Mouse (Mus musculus) midbrain, embryonic 15.5 days (tissue): ENCODE measurements around the gene Ralgapa2. TPM values are rescaled to one million over a fixed set of nuclear protein-coding genes. Genes with fewer than 3 reads are reported as not detected.
"Not testable (repeated sequence)": the region's sequence is repeated elsewhere in the genome, so short reads cannot be mapped to it uniquely, and the experiment has no call there.

ENCODE experiments used
- ATAC-seq: fragments of 200-750 bp; cut with Nextera tagmentation; replicated peaks from 2 replicates; pipeline ENCODE4 v1.8.0; 2017; ENCODE audit warnings: moderate TSS enrichment
- H3K27ac ChIP-seq: fragments of 300-500 bp; sonication (generic); 2 replicates; pipeline ENCODE4 v1.5.1; 2015; ENCODE audit warnings: mild to moderate bottlenecking, inconsistent platforms
- H3K27me3 ChIP-seq: fragments of 300-500 bp; sonication (generic); replicated peaks from 2 replicates; pipeline ENCODE4 v1.6.1; 2015; ENCODE audit warnings: inconsistent platforms
- H3K36me3 ChIP-seq: fragments of 300-500 bp; sonication (generic); replicated peaks from 2 replicates; pipeline ENCODE4 v1.6.1; 2015; ENCODE audit warnings: inconsistent platforms
- H3K4me1 ChIP-seq: fragments of 300-500 bp; sonication (generic); 2 replicates; pipeline ENCODE4 v1.6.1; 2015; ENCODE audit warnings: inconsistent platforms
- H3K4me2 ChIP-seq: fragments of 300-500 bp; sonication (generic); 2 replicates; pipeline ENCODE4 v1.6.1; 2015; ENCODE audit warnings: inconsistent platforms, mild to moderate bottlenecking, moderate library complexity
- H3K4me3 ChIP-seq: fragments of 300-500 bp; sonication (generic); 2 replicates; pipeline ENCODE4 v1.5.1; 2015; ENCODE audit warnings: mild to moderate bottlenecking, inconsistent platforms
- H3K9ac ChIP-seq: fragments of 300-500 bp; sonication (generic); 2 replicates; pipeline ENCODE4 v1.6.1; 2015; ENCODE audit warnings: mild to moderate bottlenecking, inconsistent platforms
- H3K9me3 ChIP-seq: fragments of 300-500 bp; sonication (generic); 2 replicates; pipeline ENCODE4 v1.6.1; 2016; ENCODE audit warnings: inconsistent platforms
- whole genome bisulfite sequencing: fragments of 180-500 bp; shearing (Covaris S2); methylation state at CpG from one replicate; pipeline ENCODE4 v1.1.7; 2015; ENCODE audit warnings: mixed read lengths; 5-methylcytosine and 5-hydroxymethylcytosine counted together
- polyA plus RNA-seq: library from polyadenylated mRNA; unstranded; fragments of >200 nt; fragmentation: Nextera tagmentation; extraction: Ambion mirVana; gene quantifications from 2 replicates; pipeline ENCODE4 v1.2.1, GENCODE M21; 2015

Ralgapa2 gene
- polyA plus RNA-seq, 1 experiment from 2014 or later: 15.1 TPM

DNA sequence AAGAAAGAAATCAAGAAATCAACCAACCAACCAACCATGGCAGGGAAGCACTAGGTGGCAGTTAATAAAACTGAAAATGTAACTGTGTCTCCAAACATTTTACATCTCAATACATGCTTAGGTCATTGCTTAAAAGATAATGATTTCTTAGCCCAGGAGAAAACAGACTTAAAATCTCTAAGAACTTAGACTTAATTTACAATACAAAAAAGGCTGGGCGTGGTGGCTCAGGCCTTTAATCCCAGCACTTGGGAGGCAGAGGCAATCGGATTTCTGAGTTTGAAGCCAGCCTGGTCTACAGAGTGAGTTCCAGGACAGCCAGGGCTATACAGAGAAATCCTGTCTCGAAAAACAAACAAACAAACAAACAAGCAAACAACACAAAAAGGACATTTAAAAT lies 45.3 kb downstream of the Ralgapa2 start:
- H3K9ac ChIP-seq, H3K27me3 ChIP-seq, H3K4me2 ChIP-seq, H3K4me3 ChIP-seq, H3K9me3 ChIP-seq, H3K27ac ChIP-seq, H3K36me3 ChIP-seq, H3K4me1 ChIP-seq, ATAC-seq: not testable (repeated sequence)
- 74% methylated on average over 3 of the region's 3 CpGs for WGBS

DNA sequence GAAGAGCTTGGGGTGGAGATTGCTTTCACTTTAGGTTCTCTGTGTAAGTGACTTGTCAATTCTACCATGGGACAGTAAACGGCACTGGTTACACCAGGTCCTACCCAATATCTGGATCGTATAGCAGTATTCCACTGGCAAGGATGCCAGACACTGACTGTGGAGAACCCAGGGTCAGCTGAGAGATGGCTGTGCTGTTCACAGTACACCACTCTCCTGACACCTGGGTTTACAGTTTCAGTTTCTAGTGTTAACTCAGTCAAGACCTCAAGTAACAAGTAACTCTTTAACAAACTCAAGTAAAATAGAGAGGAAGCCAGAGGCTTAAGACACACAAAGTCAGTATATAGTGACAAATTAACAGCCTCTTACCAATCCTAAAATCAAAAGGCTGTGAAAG lies 54.6 kb downstream of the Ralgapa2 start:
- Histone ChIP-seq H3K9ac (no peak overlapping the region), H3K4me3 (no peak overlapping the region), H3K27me3 (no peaks in the 10 kb centered on the region), H3K9me3 (no peaks in the 10 kb centered on the region), H3K27ac (no peak overlapping the region), H3K36me3 (no peaks in the 10 kb centered on the region), H3K4me2 (no peak overlapping the region), H3K4me1 (no peaks in the 10 kb centered on the region)
- no peak for ATAC-seq
- WGBS: 93% methylated on average over 2 of the region's 2 CpGs

DNA sequence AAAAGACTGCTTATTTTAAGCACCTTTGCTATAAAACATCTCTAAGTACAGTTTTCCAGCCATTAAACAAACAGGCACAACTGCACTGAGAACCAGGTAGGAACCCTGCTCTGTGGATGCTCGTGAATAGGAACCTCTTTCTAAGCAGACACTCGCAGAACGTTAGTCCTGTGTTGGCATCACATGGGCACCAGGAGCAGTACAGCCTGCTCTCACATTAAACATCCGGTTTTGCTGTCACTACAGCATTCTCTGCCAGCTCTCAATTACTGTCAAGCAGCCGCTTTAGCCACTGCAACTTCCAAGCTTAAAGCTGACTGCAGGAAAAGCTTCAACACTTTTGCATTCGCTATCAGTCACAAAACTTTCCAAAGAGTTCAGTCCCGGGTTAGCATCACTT lies 55.5 kb downstream of the Ralgapa2 start:
- H3K4me2 ChIP-seq: no peak overlapping the region
- H3K4me1 ChIP-seq: no peaks in the 10 kb centered on the region
- H3K36me3 ChIP-seq: no peaks in the 10 kb centered on the region
- ATAC-seq: no peak
- no peak overlapping the region for H3K4me3 ChIP-seq
- no peaks in the 10 kb centered on the region for H3K9me3 ChIP-seq
- no peaks in the 10 kb centered on the region for H3K27me3 ChIP-seq
- no peak overlapping the region for H3K9ac ChIP-seq
- H3K27ac ChIP-seq: no peak overlapping the region
- WGBS: 88% methylated on average over 7 of the region's 7 CpGs

DNA sequence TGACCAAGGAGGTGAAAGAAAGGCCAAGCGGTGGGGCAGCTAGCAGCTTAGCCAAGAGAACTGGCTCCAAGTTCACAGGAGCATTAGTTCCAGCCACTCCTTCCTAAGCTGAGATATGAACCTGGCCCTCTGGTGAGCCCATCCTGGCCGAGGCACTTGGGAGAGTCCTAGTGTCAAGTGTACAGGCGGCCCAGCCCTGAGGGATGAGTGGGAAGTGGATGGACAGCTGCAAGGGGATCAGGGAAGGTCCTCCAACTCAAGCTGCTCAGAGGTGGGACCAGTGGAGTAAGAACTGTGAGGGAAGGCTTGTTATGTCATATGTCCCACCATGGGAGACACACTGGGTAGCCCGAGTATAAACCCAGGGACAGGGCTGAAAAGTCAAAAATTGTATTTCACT lies 56.1 kb downstream of the Ralgapa2 start:
- Histone ChIP-seq H3K4me3 (no peak overlapping the region), H3K36me3 (no peaks in the 10 kb centered on the region), H3K9me3 (no peaks in the 10 kb centered on the region), H3K4me1 (no peaks in the 10 kb centered on the region), H3K27ac (no peak overlapping the region), H3K9ac (no peak overlapping the region), H3K4me2 (no peak overlapping the region), H3K27me3 (no peaks in the 10 kb centered on the region)
- WGBS: 95% methylated on average over 4 of the region's 4 CpGs
- no peak for ATAC-seq

DNA sequence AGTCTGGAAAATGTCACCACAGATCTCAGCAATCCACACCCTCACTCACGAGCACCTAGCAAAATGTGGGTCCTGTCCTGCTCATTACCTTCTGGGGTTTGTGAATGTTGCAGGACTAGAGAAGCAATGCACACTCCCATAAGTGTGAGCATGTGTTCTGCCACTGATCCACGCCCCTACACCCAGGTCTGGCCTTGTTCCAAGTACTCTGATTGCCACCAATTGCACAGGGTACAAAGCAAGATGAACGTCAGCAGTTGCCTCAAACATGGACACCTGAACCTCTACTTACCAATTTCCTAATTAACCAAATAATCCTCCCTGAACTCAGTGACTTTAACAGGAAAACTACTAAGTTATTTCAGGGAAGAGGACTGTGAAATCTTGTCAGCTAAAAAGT lies 68.1 kb downstream of the Ralgapa2 start:
- WGBS: 88% methylated on average over 3 of the region's 3 CpGs

DNA sequence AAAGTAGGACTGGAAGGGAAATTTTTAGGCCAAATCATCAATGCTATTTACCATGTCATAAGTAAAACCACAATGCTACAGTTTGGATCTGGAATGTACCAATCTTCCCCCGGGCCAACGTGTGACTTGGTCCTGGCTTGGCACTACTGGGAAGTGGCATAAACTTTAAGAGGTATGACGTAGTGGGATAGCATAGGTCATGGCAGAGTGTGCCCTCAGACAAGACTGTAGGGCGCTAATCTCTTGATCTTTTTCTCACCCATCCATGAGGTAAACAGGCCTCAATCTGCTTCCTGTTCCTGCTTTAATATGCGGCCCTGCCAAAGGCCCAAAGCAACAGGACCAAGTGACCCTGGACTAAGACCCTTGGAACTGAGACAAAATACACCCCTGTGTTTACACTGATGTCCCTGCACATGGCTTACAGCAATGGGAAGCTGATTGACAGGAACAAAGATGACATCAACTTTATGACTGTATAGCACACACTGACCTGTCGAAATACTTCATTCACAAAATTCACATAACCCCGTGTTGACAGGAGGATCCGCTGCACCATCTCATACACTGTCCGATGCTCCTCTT lies 68.8 kb downstream of the Ralgapa2 start:
- ATAC-seq: no peak
- Histone ChIP-seq H3K9me3 (no peaks in the 10 kb centered on the region), H3K27ac (no peak overlapping the region), H3K4me1 (no peaks in the 10 kb centered on the region), H3K36me3 (no peaks in the 10 kb centered on the region), H3K9ac (no peak overlapping the region), H3K27me3 (no peaks in the 10 kb centered on the region), H3K4me2 (no peak overlapping the region), H3K4me3 (no peak overlapping the region)
- WGBS: 94% methylated on average over 9 of the region's 9 CpGs

More for the DNA sequence above, 68.1 kb downstream of the Ralgapa2 start:
- no peaks in the 10 kb centered on the region for H3K9me3 ChIP-seq
- no peaks in the 10 kb centered on the region for H3K27me3 ChIP-seq
- ATAC-seq: no peak
- H3K9ac ChIP-seq: no peak overlapping the region
- H3K36me3 ChIP-seq: no peaks in the 10 kb centered on the region
- H3K4me1 ChIP-seq: no peaks in the 10 kb centered on the region
- H3K4me2 ChIP-seq: no peak overlapping the region
- H3K27ac ChIP-seq: no peak overlapping the region
- H3K4me3 ChIP-seq: no peak overlapping the region

DNA sequence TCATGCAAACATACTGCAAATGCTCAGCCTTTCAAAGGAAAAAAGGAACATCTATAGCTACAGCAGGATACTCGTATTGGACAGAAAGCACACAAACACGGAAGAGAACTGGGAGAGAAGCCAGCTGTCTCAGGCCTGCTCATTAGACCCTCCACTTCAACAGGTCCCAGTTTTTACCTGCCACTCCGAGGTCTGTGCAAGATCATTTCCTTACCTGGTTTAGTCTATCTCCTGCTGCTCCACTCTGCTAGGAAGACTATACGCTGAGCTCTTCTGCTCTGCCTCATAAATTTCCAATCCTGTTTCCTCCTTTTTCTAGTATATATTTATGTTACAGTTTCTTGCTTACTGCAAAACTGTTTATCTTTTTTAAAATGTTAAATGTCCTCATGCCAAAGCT lies 70.4 kb downstream of the Ralgapa2 start:
- H3K4me1 ChIP-seq: no peaks in the 10 kb centered on the region
- no peak overlapping the region for H3K27ac ChIP-seq
- no peak overlapping the region for H3K9ac ChIP-seq
- 85% methylated on average over 4 of the region's 4 CpGs for WGBS
- H3K9me3 ChIP-seq: no peaks in the 10 kb centered on the region
- H3K36me3 ChIP-seq: no peaks in the 10 kb centered on the region
- H3K4me3 ChIP-seq: no peak overlapping the region
- H3K27me3 ChIP-seq: no peaks in the 10 kb centered on the region
- no peak for ATAC-seq
- no peak overlapping the region for H3K4me2 ChIP-seq

DNA sequence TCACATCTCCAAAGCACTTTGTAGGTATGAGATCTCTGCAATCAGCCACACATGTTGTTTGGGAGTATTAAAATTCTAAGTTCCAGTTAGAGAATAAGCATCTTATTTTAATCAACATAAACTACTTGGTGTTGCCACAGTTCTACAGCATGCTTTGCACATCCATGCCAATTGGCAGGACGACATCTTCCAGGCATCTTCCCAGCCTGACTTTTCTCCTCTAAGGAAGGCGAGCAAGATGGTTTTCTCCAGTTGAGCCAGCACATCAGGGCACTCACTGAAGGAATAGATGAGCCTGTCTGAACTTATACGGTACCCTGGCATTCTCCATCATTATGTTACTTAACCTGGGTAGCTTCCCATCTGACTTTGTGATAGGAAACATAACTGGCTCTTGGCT lies 83.4 kb downstream of the Ralgapa2 start:
- H3K4me2 ChIP-seq: no peak overlapping the region
- H3K36me3 ChIP-seq: no peaks in the 10 kb centered on the region; the same call in 1 of the 2 replicates
- no peak for ATAC-seq
- no peak overlapping the region for H3K9ac ChIP-seq
- no peak overlapping the region for H3K27ac ChIP-seq
- no peaks in the 10 kb centered on the region for H3K27me3 ChIP-seq
- no peak overlapping the region for H3K4me3 ChIP-seq
- 91% methylated on average over 3 of the region's 3 CpGs for WGBS
- H3K4me1 ChIP-seq: no peaks in the 10 kb centered on the region
- no peaks in the 10 kb centered on the region for H3K9me3 ChIP-seq

DNA sequence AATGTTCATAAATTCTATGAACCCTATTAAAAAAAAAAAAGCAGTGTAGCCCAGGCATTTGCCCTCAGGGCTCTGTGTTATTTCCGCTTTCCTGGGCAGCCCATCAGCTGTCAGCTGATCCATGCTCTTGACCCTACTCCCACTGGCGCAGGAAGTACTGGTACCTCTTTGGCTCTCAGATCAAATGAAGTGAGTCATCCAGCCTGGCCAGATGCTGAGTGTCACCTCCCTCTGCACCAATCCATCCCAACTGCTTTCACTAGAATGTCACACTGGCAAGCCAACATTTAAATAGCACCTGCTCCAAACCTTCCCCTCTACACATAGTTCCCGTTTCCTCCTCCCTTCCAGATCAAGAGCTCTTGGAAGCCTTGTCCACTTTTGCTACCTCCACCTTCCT lies 84.8 kb downstream of the Ralgapa2 start:
- Histone ChIP-seq H3K4me3 (no peak overlapping the region), H3K27ac (no peak overlapping the region), H3K36me3 (no peaks in the 10 kb centered on the region; the same call in 1 of the 2 replicates), H3K4me2 (no peak overlapping the region), H3K9ac (no peak overlapping the region), H3K4me1 (no peaks in the 10 kb centered on the region), H3K9me3 (no peaks in the 10 kb centered on the region), H3K27me3 (no peaks in the 10 kb centered on the region)
- no peak for ATAC-seq
- 91% methylated on average over 3 of the region's 3 CpGs for whole genome bisulfite sequencing

DNA sequence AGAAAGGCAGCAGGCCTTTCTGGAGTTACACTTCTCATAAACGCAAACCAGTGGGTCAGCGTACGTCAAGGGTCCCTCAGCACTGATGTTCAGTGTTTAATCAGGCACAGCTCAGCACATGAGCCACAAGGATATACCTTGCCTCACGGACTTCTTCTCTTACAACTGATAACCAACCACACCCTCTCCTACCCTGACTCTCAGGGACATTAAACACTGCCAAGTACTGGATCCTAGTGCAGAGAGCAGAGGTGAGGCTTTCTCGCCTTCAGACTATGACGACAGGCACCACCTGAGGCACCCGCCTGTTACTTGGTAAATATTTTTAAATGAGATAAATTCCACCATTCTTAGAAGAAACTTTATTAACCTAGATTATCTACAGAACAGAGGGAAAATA lies 85.8 kb downstream of the Ralgapa2 start:
- 94% methylated on average over 7 of the region's 7 CpGs for WGBS
- ATAC-seq: no peak
- no peak overlapping the region for H3K4me3 ChIP-seq
- no peaks in the 10 kb centered on the region for H3K4me1 ChIP-seq
- no peaks in the 10 kb centered on the region; the same call in 1 of the 2 replicates for H3K36me3 ChIP-seq
- H3K9me3 ChIP-seq: no peaks in the 10 kb centered on the region
- H3K27me3 ChIP-seq: no peaks in the 10 kb centered on the region
- H3K9ac ChIP-seq: no peak overlapping the region
- no peak overlapping the region for H3K27ac ChIP-seq
- H3K4me2 ChIP-seq: no peak overlapping the region

DNA sequence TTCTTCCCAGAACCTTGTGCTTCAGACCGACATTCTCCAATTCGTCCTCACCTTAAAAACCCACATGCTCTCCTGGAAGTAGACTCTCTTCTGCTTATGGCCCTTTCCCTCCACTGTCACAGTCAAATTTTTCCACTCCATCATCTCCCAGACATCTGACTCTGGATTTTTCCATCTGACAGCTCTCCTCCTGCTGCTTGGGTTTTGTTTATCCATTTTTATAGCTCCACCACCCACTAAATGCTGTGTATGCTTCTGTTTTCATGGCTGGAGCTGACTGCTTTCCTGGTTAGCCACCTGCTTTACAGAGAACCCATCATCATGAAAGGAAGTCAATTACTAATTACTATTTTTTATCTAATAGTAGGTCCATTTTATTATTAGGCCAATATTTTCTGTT lies 86.9 kb downstream of the Ralgapa2 start:
- H3K36me3 ChIP-seq: peaks cover 3% of the 10 kb centered on the region; the same call in 1 of the 2 replicates
- no peak overlapping the region for H3K9ac ChIP-seq
- ATAC-seq: no peak
- H3K4me2 ChIP-seq: no peak overlapping the region
- H3K4me1 ChIP-seq: no peaks in the 10 kb centered on the region
- no peaks in the 10 kb centered on the region for H3K9me3 ChIP-seq
- WGBS: 93% methylated on average over 2 of the region's 2 CpGs
- no peak overlapping the region for H3K27ac ChIP-seq
- no peak overlapping the region for H3K4me3 ChIP-seq
- no peaks in the 10 kb centered on the region for H3K27me3 ChIP-seq

DNA sequence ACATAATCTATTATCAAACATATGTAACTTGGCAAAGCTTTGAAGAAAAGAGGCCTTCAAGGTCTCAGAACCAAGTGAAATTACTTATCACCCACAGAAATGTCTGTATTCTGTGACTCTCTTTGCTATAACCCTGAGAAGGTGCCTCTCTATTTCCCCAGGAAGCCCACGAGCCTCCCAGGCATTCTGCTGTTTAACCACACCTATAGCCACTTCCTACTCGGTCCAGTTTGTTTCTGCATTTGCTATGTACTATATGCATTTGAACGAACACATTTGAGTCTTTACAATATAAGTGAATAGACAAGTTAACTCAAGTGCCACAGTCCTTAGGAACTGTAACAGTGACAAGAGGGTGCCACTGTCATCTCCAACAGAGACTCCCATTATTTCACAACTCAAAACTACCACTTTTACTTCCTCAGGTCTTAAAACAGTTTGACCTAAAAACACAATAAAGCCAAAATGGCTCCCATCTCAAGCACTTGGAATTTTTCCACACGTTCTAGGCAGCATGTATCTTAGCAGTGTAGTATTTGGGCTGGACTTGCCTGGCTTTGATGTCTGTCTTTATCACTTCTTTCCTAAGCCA lies 88.3 kb downstream of the Ralgapa2 start:
- WGBS: 87% methylated on average over 4 of the region's 4 CpGs
- no peaks in the 10 kb centered on the region for H3K9me3 ChIP-seq
- H3K4me3 ChIP-seq: no peak overlapping the region
- no peak for ATAC-seq
- peaks cover 3% of the 10 kb centered on the region; the same call in 1 of the 2 replicates for H3K36me3 ChIP-seq
- H3K27ac ChIP-seq: no peak overlapping the region
- no peaks in the 10 kb centered on the region for H3K4me1 ChIP-seq
- H3K4me2 ChIP-seq: no peak overlapping the region
- no peak overlapping the region for H3K9ac ChIP-seq
- no peaks in the 10 kb centered on the region for H3K27me3 ChIP-seq

DNA sequence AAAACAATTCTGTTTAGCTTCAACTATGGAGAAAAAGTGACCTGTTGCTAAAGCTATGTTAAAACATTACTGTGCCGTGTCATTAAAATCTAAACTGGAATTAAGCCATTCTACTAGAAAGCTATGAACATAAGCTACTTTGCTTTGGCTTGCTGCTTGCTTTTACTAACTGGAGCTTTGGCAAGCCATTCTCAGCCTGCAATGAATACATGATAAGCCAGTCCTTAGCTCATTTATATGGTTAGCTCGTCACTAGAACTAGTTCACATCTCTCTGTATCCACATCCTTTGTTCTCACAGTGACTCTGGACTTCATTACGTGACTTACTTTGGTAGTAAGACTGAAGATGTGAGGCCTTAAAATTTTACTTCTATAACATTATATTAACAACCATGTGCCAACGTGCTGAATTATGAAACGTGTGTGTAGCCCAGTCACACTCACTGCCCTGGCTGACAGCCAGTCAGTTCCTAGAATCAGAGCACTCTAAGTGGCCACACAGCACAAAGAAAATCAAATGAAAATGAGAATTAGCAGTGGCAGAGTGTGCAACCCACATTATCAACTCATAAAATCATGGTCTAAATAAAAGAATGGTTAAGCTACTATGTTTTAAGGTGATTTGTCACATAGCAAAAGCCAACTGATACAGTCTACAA lies 89.0 kb downstream of the Ralgapa2 start:
- WGBS: 65% methylated on average over 5 of the region's 5 CpGs
- Histone ChIP-seq H3K4me2 (no peak overlapping the region), H3K36me3 (0 out of 2 replicates have a peak, but pooled peaks cover 3% of the 10 kb centered on the region), H3K27me3 (no peaks in the 10 kb centered on the region), H3K9ac (no peak overlapping the region), H3K27ac (no peak overlapping the region), H3K4me3 (no peak overlapping the region), H3K9me3 (no peaks in the 10 kb centered on the region), H3K4me1 (no peaks in the 10 kb centered on the region)
- ATAC-seq: no peak
